Mouse (Mus musculus) cerebellum, adult (tissue): Measurements from ENCODE around the gene Zdhhc19.
"Not testable (repeated sequence)": the region's sequence is repeated elsewhere in the genome, so short reads cannot be mapped to it uniquely, and the experiment has no call there.

Source experiments
- ATAC-seq: cut with Nextera tagmentation; 2 replicates; pipeline ENCODE4 v1.9.2; 2017; ENCODE audit warnings: mild to moderate bottlenecking, moderate library complexity, mixed read lengths; ENCODE audit not compliant: insufficient number of reproducible peaks, low FRiP score, low TSS enrichment

The Zdhhc19 gene

DNA sequence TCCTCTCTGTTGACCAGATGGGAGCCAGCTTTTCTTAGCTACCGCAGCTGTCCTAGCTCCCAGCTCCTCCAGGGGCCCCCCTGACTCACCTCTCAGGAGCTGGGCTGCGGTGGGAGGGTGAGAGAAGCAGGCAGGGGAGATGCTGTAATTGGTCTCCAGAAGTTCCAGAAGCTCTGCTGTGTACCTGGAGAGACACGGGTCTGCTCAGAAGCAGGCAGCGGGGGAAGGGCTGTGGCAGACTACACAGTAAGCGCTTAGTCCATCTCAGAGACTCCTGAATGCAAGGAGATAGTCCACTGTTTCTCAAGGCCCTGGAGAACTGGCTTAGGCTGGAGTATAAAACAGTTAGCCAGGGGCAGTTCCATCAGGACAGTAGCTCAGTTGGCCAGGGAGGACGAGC, 10.0 kb upstream of the Zdhhc19 start:
- no peak for ATAC-seq

GRCm38 (mm10) chr16:32487234-32488111, 8.6 kb upstream of the Zdhhc19 start, which contains the start of gene Slc51a:
Slc51a (minus strand) TSS chr16:32487879.
- no peak for ATAC-seq

DNA sequence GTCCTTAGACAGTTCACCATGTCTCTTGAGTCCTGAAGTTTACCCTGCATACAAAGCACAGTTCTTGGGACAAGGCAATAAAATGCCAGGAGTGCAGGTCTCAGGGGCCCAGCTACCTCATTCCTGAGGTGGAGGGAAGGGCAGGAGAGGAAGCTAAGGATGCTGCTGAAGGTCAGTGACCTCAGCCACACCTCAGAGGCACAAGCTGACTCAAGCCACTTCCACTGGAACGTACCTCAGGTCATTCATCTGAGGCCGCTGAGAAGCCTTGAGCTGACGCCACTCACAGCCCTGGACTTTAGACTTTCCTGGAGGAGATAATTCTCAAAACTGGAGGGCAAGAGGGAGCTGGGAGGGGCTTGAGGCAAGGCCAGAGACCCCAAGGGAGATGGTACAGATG, 7.1 kb upstream of the Zdhhc19 start:
- no peak for ATAC-seq

DNA sequence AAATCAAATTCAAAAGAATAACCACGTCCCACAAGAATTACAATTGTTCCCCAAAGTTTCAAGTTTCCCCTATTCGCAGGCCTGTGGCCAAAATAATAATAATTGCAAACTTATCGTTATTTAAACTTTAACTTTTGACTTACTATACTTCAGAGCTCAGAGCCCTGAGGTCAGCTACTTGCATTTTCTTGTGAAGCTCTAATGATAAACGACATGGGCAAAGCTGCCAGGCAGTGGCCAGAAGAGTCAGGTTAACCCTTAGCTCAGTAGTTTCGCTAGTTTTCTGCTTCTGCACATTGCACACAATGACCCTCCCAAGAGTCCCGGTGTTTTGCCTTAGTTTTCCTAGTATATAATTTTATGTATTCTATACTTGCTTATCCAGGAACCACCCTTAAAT, 1.7 kb upstream of the Zdhhc19 start:
- not testable (repeated sequence) for ATAC-seq

DNA sequence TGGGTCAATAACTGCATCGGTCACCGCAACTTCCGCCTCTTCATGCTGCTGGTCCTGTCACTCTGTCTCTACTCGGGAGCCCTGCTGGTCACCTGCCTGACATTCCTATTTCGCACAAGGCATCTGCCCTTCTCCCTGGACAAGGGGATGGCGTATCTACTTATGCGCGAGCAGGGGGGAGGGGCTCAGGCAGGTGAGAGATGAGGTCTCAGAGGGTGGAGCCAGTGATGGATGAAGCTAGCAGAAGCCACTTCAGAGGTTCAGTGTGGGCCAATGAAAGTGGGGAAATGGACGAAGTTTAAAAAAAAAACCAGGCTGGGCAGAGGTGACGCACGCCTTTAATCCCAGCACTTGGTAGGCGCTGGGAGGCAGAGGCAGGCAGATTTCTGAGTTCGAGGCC, 2.9 kb downstream of the Zdhhc19 start:
- no peak for ATAC-seq

GRCm38 (mm10) chr16:32499430-32500037, 3.5 kb downstream of the Zdhhc19 start:
- ATAC-seq: peak; percentile 95

DNA sequence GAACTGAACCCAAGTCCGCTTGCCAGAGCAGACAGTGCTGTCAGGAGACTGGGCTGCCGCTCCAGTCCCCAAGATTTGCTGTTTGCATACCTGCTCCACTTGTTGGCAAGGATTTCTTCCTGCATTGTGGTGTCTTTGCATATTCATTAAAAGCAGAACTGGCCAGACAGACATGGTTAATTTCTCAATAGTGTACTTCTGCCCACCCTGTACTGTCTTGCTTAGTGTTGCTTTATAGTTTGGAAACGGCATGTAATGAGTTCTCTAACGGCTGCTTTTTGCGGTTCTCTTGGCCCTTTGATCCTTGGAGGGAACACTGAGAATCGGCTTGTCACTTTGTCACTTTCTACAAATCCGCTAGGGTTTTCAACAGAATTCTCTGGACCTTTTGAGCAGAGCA, 5.4 kb downstream of the Zdhhc19 start:
- ATAC-seq: no peak

- ATAC-seq: no peak
Observed at GRCm38 (mm10) chr16:32502621-32503335, 6.7 kb downstream of the Zdhhc19 start.

DNA sequence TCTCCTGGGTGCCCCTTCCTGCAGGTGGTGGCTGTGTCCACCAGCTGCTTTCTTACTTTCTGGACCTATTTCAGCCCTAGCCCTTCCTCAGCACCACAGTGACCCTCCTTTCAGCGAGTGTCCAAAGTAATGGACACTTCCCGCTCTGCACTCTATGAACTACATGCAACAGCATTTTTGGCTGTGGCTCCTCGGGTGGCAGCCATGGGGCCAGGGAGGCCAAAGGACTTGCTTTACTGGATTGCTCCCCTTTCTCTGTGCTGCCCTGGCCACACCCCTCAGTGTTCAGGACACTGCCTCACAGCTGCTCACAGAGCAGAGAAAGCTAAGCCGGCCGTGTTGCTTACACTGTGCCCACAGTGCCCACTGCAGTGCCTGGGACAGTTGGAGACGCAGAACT, 7.6 kb downstream of the Zdhhc19 start:
- no peak for ATAC-seq

GRCm38 (mm10) chr16:32506298-32506697, 10.2 kb downstream of the Zdhhc19 start:
- ATAC-seq: no peak

DNA sequence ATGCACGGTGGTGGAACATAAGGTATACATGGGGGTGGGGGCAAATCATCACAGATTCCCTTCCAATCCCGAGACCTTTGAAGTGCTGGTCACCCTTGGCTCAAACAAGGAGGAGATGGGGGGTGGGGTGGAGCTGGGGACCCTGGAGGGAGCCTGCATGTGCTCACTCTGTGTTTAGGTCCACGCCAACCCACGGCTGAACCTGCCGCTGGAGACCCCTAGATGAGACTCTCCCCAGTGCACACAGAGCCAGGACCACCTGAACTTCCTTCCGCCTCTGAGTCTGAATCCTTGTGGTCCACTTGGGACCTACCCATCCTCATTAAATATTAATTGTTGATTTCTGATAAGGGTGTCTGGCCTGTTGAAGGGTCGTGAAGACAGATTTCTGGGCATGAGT, 10.8 kb downstream of the Zdhhc19 start:
- no peak for ATAC-seq

GRCm38 (mm10) chr16:32507407-32507806, 11.3 kb downstream of the Zdhhc19 start:
- ATAC-seq: no peak

DNA sequence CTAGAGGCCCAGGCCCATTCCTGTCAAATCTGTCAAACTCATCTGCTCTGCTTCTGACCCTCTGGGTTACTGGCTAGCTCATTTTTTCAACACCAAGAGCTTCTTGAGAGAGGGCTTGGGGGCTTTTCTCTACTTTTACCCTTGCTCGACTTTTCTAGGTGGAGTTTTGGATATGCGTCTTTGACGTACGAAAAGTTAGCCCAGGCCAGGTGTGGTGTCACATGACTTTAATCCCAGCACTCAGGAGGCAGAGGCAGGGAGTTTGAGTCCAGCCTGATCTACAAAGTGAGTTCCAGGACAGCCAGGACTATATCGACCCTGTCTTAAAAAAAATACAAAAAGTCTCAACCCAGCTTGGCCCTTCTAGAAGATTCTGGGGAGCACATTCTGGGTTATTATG, 12.0 kb downstream of the Zdhhc19 start:
- ATAC-seq: no peak

DNA sequence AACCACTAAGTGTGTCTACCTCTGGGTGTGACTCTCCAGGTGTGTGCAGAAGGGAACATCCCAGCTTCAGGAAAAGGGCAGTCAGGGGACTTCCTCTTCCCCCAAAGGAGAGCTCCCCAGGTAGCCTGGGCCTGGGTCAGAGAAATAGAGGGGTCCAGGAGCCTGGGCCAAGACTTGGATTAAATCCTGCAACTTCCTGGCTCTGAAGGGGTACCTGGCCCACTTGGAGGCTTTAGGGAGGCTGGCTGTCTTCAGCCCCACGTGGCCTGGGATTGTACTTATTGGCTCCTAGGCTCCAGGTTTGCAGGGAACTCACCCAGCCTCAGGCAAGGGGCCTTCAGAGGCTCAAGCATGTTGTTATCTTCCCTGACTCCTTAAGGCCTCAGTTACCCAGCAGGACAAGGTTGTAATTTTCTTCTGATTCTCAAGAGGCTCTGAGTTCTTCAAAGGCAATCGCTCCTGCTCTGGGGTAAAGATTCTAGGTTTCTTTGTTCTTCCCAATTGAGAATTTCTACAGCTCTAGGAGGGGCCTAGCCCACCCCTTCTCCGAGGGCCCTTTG, 12.5 kb downstream of the Zdhhc19 start:
- ATAC-seq: no peak

DNA sequence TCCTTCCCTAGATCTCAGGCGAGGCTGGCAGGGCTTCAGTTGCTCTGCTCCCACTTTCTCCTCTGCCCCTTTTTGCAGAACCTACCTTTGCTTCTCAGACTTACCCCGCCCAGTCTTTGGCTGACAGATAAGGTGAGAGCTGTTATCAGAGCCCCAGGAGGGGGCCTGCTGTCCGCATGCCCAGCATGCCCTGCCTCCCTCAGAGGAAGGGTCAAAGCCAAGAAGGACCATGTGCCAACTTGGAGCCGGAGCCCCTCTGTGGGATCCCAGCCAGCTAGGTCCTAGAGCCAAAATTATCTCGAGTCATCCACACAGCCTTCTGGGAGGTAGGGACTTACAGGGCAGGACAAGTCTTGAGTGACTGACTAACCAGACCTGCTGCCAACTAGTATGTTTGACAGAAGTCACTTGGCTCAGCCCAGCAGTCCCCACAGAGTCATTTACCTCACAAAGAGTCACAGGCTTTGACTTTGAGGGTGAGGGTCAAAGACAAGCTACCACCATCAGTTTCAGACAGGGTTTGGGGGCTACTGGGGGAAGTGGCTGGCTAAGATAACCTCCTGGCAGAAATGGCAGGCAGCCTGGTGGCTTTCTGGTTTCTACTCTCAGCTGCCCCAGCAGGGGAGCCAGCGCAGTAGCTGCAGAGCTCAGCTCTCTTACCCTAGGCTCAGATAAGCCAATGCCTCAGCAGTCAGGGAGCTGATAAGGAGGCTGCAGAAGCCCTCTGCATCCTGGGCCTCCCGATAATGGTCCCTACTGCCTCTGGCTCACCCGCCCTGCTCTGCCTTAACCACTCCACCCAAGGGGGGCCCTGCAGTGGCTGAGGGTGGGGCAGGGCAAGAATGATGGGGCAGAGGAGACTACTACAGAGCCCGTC, 13.2 kb downstream of the Zdhhc19 start:
- ATAC-seq: no peak

DNA sequence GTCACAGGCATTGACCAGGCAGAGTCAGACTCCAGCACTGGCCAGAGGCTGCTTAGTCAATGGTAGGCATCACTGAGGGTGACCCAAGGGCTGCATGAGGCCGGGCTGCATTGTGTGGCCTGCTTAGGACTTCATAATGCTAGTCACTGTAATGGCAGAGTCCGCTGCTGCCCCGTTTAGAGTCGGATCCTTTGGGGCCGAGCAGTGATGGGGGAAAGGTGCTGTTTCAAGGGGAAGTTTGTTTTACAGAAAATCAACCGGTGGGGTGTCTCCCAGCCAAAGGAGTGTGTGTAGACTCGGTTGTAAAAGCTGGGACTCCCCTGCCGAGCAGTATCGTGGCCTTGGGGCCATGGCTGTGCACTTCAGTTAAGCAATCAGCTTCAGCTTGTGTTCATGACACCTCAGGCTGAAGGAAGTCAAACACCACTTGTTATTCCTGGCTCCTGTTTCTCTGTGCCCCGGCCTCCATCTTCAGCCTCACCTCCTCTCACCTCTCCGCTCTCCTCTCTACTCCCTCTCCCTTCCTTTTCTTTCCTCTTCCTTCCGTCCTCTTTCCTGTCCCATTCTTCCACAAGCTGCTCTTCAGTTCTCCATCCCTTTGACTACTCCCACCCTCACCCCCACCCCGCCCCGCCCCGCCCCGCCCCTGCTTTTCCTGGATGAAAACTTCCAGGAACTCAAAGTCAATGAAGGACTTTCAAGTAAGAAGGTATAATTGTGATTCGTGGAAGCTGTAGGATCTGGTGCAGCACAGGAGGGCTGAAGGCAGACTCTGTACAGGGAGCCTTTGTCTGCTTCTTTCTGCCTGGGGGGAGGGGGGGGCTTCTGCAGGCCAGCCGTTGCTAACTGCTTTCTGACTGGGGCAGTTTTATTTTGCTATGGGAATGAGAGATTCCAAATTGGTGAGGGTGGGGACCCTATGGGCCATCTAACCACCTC, 14.6 kb downstream of the Zdhhc19 start:
- no peak for ATAC-seq

DNA sequence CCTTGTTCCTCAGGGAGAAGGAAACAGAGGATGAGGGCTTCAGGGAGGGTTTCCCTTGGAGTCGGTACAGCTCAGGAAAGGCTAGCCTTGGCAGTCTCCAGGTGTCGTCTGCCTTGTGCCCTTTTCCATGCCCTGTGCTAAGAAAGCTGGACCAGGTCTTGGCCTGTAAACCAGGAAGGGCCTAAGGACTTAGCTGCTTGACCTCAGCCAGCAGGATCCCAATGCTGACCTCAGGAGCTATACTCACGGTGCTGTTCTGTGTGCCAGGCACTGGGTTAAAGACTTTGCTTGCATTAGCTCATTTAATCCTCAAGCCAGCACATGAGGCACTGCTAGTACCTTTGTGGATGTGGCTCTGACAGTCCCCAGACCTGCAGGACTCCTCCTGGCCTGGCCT, 15.3 kb downstream of the Zdhhc19 start:
- no peak for ATAC-seq

- ATAC-seq: no peak
Observed at GRCm38 (mm10) chr16:32511827-32512490, 15.9 kb downstream of the Zdhhc19 start.
